Mouse (Mus musculus) layer of hippocampus, postnatal 25 days (tissue): ENCODE measurements around the gene Hgd. TPM values are rescaled to one million over a fixed set of nuclear protein-coding genes. Genes with fewer than 3 reads are reported as not detected.

Source experiments
- DNase-seq, 2 experiments: peaks; one replicate each; pipeline ENCODE4 v3.0.0; 2022; ENCODE audit warnings: mixed read lengths in 2 of 2, low spot score in 1 of 2; ENCODE audit errors: extremely low spot score in 1 of 2
- total RNA-seq, 2 experiments: library from RNA; stranded (reverse); gene quantifications; 2 replicates each; pipeline ENCODE4 v1.2.3; 2021

The Hgd gene
- total RNA-seq, 2 experiments from 2014 or later = not detected

- no peak for DNase-seq
Observed at GRCm38 (mm10) chr16:37663643-37664459, 83.9 kb downstream of the Hgd start.

DNA sequence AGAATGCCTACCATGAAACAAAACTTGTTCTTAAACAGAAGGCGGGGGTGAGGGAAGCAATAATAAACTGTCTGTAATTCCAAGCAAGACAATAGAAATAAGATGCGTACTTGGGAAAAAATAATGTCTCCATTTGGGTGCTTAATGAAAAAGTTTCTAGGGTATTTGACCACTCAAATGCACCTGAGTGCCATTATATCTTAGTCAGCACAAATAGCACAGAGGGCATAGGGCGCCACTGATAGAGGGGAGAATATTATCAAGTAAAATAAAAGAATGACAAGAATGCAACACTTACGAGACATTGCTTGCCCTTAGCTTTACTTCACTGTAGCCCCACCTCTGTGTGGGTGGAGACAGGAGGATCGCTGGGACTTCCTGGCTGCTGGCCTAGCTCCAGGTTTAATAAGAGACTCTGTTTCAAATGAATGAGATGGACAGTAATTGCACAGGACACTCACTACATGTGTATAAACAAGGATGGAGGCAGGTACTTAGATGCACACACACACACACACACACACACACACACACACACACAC, 85.5 kb downstream of the Hgd start:
- DNase-seq = no peak

DNA sequence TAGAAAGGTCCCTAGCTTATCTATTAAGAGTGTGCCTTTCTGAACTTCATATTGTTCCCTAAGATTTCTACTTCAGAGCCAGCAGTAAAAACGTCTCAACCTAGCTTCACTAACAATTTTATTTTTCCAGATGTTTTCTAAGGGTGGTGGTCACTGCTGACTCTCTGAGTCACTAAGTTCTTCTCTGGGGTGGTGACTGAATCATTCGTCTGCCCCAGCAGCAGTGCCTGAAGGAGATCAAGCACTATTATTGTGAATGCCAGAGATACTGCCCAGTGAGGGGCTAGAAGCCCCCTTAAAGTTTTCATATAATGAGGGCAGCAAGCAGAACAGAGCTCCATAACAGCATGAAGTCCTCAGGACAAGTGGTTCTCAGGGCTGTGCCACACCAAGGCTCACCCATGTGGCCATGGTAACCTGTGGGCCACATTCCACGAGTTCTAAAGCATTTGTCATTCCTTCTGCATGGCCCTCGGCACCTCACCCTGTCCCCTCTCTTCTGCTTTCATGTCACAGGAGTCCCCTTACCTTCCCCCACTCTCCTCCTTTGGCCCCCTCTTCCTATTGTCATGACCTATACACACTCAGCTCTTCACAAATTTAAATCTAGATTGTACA, 90.8 kb downstream of the Hgd start:
- no peak for DNase-seq

DNA sequence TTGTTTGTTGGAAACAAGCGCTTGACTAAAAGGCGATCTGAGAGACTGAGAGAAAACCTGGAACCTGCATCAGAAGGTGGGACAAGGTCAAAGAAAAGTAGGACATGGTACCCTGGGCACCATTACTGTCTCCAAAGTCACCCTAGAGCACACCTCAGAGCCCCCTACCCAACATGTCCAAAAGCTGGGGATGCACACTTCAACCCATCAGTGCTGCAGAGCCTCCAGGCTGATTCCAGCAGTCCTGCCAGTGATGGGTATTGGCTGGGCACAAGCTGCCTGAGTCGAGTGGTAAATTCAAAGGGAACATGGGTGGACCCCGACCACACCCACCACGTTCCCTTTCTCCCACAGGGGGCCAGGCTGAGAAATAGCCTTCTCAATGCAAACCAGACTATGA, 95.4 kb downstream of the Hgd start:
- DNase-seq = no peak

DNA sequence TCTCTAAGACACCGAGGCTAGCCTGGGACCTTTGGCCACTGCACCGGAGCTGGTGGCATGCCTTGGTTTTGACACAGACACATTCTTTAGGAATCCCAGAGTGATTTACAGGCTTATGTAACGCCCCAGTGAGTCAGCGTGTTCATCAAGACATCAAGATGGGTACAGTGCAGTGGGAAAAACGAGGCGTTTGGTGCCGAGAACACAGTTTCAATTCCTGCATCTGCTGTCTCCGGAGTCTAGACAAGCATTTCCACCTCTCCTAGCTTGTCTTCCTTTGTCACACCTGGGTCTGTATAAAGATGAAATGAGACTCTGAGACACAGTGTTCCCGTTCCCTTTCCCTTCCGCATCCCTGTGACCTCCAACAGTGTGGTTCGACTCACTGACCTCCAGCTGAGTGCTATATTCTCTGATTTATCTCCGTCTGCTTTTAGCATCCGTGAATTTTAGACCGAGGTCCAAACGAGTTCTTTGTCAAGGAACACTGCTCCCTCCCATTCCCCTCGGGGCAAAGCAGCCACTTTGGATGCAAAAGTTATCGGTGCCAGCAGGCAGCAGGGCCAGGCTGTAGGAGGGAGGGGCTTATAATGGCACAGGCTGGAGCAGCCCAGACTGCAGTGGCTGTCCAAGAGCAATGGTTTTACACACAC, 96.2 kb downstream of the Hgd start:
- no peak for DNase-seq

- DNase-seq = no peak
Observed at GRCm38 (mm10) chr16:37676677-37677072, 96.7 kb downstream of the Hgd start.

DNA sequence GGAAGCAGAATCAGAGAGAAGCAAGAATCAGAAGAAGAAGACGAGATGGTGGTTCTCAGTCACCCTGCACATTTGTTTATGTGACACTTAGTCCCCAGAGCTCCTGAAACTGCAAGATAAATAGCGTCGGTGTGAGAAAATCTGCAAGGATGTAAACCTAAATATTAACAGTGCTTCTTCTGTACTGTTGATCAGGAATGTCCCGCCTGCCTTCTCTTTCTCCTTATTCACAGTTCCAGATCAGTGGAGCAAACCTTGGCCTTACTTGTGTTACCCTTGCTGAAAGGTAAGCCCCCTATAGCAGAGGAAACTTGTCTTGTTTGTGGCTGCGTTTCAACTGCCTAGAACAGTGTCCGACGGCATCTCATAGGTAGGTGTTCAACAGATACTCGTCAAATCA, 97.6 kb downstream of the Hgd start:
- DNase-seq = no peak

GRCm38 (mm10) chr16:37680216-37680615, 100.3 kb downstream of the Hgd start:
- no peak for DNase-seq

DNA sequence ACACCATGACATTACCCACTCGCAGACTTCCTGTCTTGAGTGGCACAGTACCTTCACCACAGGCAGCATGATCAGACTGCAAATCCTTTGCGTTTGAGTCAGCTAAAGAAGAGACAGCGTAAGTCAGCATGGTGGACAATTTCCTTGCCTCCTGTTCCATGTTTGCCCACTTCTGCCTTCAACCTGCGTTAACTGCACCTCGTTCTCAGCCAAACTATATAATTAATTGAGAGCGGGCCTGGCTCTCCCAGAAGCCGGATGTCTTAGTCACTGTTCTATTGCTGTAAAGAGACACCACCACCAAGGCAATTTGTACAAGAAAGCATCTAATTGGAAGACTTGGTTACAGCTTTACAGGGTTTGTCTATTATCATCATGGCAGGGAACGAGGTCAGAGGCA, 100.9 kb downstream of the Hgd start:
- DNase-seq = no peak

Other genes starting within 250 kb of the Hgd start
- gene Stxbp5l, start 195.2 kb upstream of the Hgd start, total RNA-seq = 100 to 1,000 TPM; 111 to 147 TPM
- 10 to 100 TPM; 17.2 to 18.8 TPM for gene Gtf2e1, start 40.4 kb upstream of the Hgd start, total RNA-seq
- 1 to 10 TPM; 8.1 to 8.7 TPM for gene Rabl3, start 40.3 kb upstream of the Hgd start, total RNA-seq
- gene Ndufb4, start 74.3 kb downstream of the Hgd start, total RNA-seq = 10 to 100 TPM; 77.3 to 82.8 TPM
- gene Fstl1, start 196.7 kb downstream of the Hgd start, total RNA-seq = 10 to 100 TPM; 32.0 to 36.1 TPM